Mouse (Mus musculus) heart, adult 18-20 months (tissue): ENCODE measurements around the gene Slc44a4. TPM values are rescaled to one million over a fixed set of nuclear protein-coding genes. Genes with fewer than 3 reads are reported as not detected.
A peak's percentile ranks its signal among the peaks of the same experiment; 100 is the strongest.
"Not testable (repeated sequence)": the region's sequence is repeated elsewhere in the genome, so short reads cannot be mapped to it uniquely, and the experiment has no call there.

Source experiments
- DNase-seq, 2 experiments: peaks; one replicate each; pipeline ENCODE4 v3.0.0; 2021 to 2022; ENCODE audit warnings: mixed read lengths in 1 of 2
- total RNA-seq, 2 experiments: library from RNA; stranded (reverse); gene quantifications; 2 replicates each; pipeline ENCODE4 v1.2.3; 2021

Gene Slc44a4
- total RNA-seq, 2 experiments from 2014 or later = 0.62 TPM; not detected in 1

DNA sequence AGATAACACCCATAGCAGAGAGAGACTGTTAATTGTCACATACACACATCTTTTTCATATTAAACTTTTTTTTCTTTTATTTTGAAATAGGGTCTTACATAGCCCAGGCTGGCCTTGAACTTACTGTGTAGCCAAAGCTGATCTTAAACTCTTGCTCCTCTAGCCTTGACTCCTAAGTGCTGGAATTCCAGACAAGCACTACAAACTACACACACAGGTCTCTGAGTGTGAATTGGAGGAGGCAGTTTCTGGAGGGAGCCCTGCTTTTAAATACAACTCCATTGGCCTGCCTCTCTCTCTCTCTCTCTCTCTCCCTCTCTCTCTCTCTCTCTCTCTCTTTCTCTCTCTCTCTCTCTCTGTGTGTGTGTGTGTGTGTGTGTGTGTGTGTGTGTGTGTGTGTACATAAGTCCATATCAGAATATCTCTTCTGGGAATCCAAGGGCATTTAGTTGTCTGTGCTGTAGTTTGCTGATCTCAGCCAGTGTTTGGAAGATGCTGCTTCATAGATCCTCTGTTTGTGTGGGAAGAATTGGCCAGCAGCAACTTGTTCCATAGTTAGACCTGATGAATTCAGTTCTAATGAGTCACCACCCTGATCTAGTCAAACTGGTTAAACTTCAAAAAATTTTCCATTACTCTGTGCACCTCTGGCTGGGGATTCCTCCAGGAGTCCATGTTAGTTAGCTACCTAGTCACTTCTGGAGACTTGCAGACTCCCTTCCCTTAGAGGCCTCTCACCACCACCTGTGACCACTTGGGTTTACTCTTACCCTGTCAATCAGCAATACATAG lies 46.6 kb downstream of the Slc44a4 start:
- DNase-seq = no peak

DNA sequence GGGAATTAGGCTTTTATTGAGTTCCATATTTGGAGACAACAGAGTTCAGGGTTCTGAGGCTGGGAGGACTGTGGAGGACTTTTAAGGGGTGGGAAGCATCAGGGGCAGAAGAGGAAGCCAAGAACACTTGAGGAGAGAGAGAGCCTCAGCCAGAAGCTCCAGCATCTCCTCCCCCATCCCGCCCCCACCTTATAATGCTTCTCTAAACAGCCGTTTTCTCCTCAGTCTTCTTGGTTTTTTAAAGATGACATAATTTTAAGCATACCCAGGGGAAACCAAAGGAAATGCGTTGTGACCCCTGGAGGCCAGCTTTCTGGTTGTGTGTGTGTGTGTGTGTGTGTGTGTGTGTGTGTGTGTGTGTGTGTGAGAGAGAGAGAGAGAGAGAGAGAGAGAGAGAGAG lies 47.9 kb downstream of the Slc44a4 start:
- DNase-seq = peak; percentile 36 to 41

DNA sequence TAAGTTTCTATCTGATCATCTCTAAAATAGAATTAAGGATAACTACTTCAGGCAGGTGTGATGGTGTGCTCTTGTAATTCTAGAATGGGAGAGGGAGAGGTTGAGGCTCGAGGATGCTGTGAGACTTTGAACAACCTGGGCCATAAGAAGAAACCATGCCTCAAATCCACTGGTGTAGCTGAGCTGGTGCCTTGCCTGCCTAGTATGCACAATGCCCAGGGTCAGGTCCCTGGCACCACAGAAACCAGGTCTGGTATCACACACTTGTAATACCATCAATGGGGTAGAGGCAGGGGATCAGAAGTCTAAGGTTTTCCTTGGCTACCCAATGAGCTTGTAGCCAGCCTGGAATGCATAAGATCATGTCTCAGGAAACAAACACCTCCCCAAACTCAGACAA lies 48.6 kb downstream of the Slc44a4 start:
- DNase-seq = no peak

DNA sequence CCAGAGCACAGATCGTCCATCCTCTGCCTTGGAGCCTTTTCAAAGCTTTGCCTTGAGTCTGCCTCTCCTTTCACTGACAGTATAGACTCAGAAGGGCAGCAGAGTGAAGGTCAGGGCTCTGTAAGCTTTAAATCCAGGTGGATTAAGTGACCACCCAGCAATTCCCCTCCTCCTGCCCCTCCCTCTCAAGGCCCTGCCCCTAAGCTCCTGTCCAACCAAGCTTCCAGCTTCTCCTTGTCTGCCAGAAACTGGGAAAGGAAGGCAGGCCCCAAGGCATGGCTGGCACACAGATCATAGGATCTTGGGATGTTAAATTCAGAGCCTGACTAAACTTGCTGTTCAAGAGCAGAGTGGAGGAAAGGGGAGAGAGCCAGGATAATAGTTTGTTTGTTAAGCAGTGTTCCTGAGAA lies 50.4 kb downstream of the Slc44a4 start:
- no peak for DNase-seq

DNA sequence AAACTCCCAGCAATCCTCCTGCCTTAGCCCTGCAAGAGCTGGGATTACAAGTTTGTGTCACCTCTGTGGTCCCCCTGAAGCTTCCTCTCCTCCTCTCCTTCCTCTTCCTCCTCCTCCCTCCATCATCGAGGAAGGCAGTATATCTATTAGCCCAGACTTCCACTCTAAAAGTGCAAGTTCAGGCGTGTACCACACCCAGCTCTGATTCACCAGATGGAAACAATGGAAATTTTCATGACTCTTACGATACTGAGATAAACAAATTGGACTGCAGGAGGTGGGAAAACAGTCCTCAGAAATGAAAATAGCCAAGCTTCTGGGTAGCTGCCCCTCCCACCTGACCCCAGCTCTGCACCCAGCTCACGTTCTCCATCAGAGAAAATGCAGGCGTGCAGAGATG lies 51.4 kb downstream of the Slc44a4 start:
- DNase-seq = peak in 1 of 2 experiments; percentile 45

DNA sequence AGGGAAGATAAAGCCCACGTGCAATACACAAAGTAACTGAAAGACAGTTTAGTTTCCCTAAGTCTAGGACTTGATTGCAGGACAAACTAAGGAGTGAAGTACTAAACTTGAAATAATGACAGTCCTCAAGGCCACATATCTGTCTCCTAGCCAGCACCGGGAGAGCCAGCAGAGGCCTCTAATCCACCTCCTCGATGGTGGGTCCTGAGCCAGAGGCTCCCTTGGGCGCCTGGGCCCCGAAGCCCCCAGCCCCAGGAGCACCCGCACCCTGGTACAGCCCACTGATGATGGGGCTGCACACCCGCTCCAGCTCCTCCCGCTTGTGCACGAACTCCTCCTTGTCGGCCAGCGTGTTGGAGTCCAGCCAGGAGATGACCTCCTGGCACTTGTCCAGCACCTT lies 55.6 kb downstream of the Slc44a4 start, which contains the start of gene Gm20481:
Gene Gm20481, plus strand, starts transcription at position 91 of the 400 bp plus-strand sequence.
- not testable (repeated sequence) for DNase-seq

DNA sequence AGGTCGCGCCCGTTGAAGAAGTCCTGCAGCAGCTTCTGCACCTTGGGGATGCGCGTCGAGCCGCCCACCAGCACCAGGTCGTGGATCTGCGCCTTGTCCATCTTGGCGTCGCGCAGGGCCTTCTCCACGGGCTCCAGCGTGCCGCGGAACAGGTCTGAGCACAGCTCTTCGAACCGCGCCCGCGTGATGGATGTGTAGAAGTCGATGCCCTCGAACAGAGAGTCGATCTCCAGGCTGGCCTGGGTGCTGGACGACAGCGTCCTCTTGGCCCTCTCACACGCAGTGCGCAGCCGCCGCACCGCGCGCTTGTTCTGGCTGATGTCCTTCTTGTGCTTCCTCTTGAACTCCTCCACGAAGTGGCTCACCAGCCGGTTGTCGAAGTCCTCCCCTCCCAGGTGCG lies 56.6 kb downstream of the Slc44a4 start:
- DNase-seq = not testable (repeated sequence)

DNA sequence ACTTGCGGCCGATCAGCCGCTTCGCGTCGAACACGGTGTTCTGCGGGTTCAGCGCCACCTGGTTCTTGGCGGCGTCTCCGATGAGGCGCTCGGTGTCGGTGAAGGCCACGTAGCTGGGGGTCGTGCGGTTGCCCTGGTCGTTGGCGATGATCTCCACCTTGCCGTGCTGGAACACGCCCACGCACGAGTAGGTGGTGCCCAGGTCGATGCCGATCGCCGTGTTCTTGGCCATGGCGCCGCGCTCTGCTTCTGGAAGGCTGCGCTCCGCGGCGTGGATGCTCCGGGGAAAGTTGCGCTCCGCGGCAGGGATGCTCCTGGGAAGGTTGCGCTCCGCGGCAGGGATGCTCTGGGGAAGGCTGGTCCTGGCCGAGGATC lies 57.4 kb downstream of the Slc44a4 start:
- DNase-seq = not testable (repeated sequence)

DNA sequence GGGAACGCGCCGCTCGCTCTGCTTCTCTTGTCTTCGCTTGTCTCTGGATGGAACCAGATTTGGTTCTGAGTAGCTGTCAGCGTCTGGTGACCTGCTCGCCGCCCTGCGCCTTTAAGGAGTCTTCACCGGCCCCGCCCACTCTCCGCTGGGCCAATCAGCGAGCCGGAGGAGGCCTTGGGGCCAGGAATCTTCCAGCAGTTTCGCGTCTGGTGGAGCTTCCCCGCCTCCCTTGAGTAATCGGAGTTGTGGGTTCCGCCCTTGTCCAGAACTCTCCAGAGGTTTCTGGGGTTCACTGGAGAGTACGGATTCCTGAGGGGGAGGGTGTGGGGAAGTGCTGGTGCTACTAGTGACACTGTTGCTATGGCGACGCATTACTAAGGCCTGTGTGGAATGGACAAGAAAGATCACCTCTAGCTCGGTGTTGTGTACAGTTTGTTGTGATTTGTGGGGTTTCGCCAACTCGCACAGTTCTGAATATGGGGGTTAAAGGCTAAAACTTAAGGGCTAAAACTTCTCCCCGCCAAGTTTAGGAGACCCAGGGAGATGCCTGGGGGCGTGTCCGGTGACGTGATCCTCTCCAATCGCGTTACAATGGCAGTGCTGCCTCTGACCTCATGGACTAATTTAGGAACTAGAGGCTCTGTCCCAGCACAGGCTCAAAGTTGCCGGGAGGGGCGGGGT lies 57.9 kb downstream of the Slc44a4 start, which contains the start of the genes Hspa1a and Hspa1l:
Gene Hspa1a, minus strand, starts transcription at position 88 of the 681 bp plus-strand sequence.
Gene Hspa1l, plus strand, starts transcription at position 635 of the 681 bp plus-strand sequence.
- DNase-seq = peak; percentile 96 to 97

DNA sequence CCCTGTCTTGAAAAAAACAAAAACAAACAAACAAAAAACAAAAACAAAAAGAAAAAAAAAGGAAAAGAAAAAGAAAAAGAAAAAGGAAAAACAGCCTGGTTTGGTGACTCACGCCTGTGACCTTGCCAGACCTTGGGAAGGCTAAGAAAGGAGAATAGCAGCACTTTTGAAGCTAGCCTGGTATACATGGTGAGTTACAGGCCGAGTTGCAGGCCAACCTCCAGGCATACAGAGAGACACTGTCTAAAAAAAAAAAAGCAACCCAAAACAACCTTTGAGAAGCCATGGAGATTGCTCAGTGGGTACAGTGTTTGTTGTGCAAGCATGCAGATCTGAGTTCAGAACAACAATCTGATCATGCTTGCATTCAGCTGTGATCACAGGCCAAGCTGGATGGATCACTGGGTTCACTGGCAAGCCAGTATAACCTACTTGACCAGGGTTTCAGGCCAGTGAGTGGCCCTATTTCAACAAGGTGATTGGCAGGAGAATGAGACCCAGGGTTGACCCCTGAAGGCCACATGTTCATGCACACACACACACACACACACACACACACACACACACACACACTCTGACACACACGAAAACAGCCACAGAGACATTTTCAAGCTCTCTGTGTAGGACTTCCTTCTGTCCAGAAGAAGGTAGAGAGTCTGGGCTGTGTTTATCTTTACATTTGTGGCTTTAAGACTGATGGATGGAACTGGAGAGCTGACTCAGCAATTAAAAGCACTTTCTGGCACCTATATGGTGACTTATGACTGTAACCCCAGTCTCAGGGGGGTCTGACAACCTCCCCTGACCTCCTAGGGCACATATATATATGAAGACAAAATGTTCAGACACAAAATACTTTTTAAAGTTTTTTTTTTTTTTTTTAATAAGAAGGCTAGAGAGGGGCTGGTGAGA lies 61.6 kb downstream of the Slc44a4 start:
- no peak for DNase-seq

DNA sequence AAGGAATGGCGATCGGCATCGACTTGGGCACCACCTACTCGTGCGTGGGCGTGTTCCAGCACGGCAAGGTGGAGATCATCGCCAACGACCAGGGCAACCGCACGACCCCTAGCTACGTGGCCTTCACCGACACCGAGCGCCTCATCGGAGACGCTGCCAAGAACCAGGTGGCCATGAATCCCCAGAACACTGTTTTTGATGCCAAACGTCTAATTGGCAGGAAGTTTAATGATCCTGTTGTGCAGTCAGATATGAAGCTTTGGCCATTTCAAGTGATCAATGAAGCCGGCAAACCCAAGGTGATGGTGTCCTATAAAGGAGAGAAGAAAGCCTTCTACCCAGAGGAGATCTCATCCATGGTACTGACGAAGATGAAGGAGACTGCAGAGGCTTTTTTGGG lies 62.7 kb downstream of the Slc44a4 start:
- no peak for DNase-seq

DNA sequence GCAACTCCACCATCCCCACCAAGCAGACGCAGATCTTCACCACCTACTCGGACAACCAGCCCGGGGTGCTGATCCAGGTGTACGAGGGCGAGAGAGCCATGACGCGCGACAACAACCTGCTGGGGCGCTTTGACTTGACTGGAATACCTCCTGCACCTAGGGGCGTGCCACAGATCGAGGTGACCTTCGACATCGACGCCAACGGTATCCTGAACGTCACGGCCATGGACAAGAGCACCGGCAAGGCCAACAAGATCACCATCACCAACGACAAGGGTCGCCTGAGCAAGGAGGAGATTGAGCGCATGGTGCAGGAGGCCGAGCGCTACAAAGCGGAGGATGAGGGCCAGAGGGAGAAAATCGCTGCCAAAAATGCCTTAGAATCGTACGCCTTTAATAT lies 64.0 kb downstream of the Slc44a4 start:
- DNase-seq = no peak

DNA sequence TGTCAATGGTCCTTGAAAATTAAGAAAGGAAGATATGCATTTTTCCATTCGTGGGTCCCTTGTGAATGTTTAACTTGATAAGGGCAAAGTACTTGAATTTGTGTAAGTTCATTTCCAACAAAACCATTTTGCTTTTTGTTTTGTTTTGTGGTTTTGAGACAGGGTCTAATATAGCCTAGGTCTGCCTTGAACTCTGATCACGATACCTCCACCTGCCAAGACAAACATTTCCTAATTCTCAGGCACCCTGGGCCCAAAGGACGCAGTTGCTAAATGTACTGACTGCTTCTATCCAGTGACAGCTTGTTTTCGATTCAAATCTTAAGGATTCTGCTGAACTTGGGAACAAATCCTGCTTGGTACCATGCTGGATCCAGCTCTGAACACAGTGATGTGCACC lies 65.4 kb downstream of the Slc44a4 start:
- DNase-seq = no peak

Other genes with a start within 250 kb of the Slc44a4 start
- 10 to 100 TPM; 22.9 to 26.5 TPM for gene Tnxb, start 243.9 kb upstream of the Slc44a4 start, total RNA-seq
- 10 to 100 TPM; 14.4 to 25.5 TPM for gene C4b, start 170.6 kb upstream of the Slc44a4 start, total RNA-seq
- not detected for gene Cyp21a1, start 109.9 kb upstream of the Slc44a4 start, total RNA-seq
- 1 to 10 TPM; 8.5 to 9.5 TPM for gene Stk19, start 77.5 kb upstream of the Slc44a4 start, total RNA-seq
- gene Dxo, start 77.4 kb upstream of the Slc44a4 start, total RNA-seq = 10 to 100 TPM in 1 of 2 experiments, 1 to 10 TPM in 1; 9.8 to 13.3 TPM
- gene Skiv2l, start 64.3 kb upstream of the Slc44a4 start, total RNA-seq = 10 to 100 TPM; 20.5 to 21.0 TPM
- gene Nelfe, start 64.1 kb upstream of the Slc44a4 start, total RNA-seq = 10 to 100 TPM; 14.4 to 15.2 TPM
- 10 to 100 TPM in 1 of 2 experiments, 1 to 10 TPM in 1; 3.3 to 13.7 TPM for gene Cfb, start 51.9 kb upstream of the Slc44a4 start, total RNA-seq
- 1 to 10 TPM; 7.4 to 7.7 TPM for gene Zbtb12, start 35.0 kb upstream of the Slc44a4 start, total RNA-seq
- not detected for gene Gm20547, start 32.4 kb upstream of the Slc44a4 start, total RNA-seq
- 1 to 10 TPM; 2.8 to 4.1 TPM for gene C2, start 16.2 kb upstream of the Slc44a4 start, total RNA-seq
- gene Ehmt2, start 16.0 kb upstream of the Slc44a4 start, total RNA-seq = 10 to 100 TPM; 38.1 to 42.7 TPM
- 10 to 100 TPM; 14.6 to 15.9 TPM for gene Neu1, start 16.8 kb downstream of the Slc44a4 start, total RNA-seq
- 10 to 100 TPM; 15.5 to 68.2 TPM for gene Hspa1b, start 44.8 kb downstream of the Slc44a4 start, total RNA-seq
- gene Gm20481, start 55.4 kb downstream of the Slc44a4 start, total RNA-seq = not detected
- 10 to 100 TPM; 17.5 to 41.5 TPM for gene Hspa1a, start 57.7 kb downstream of the Slc44a4 start, total RNA-seq
- gene Hspa1l, start 58.2 kb downstream of the Slc44a4 start, total RNA-seq = 10 to 100 TPM in 1 of 2 experiments, 1 to 10 TPM in 1; 9.8 to 10.8 TPM
- 10 to 100 TPM; 16.3 to 18.0 TPM for gene Lsm2, start 67.4 kb downstream of the Slc44a4 start, total RNA-seq
- gene Vars, start 86.5 kb downstream of the Slc44a4 start, total RNA-seq = 10 to 100 TPM; 32.4 to 35.1 TPM
- gene Vwa7, start 102.1 kb downstream of the Slc44a4 start, total RNA-seq = 10 to 100 TPM; 13.1 to 14.1 TPM
- gene Sapcd1, start 113.5 kb downstream of the Slc44a4 start, total RNA-seq = not detected
- not detected for gene Msh5, start 132.3 kb downstream of the Slc44a4 start, total RNA-seq
- gene Clic1, start 135.5 kb downstream of the Slc44a4 start, total RNA-seq = 10 to 100 TPM; 30.4 to 32.4 TPM
- gene Ddah2, start 144.6 kb downstream of the Slc44a4 start, total RNA-seq = 10 to 100 TPM; 14.0 to 19.8 TPM
- gene Ly6g6c, start 150.9 kb downstream of the Slc44a4 start, total RNA-seq = not detected
- gene Mpig6b, start 151.7 kb downstream of the Slc44a4 start, total RNA-seq = under 1 TPM; 0.31 to 0.87 TPM
- gene Ly6g6e, start 162.4 kb downstream of the Slc44a4 start, total RNA-seq = not detected
- under 1 TPM in 1 of 2 experiments, not detected in 1; 0.57 TPM for gene Ly6g6d, start 163.6 kb downstream of the Slc44a4 start, total RNA-seq
- not detected for gene Ly6g6f, start 171.1 kb downstream of the Slc44a4 start, total RNA-seq
- 10 to 100 TPM; 55.1 to 59.5 TPM for gene Abhd16a, start 174.8 kb downstream of the Slc44a4 start, total RNA-seq
- gene Ly6g5c, start 193.8 kb downstream of the Slc44a4 start, total RNA-seq = not detected
- gene Ly6g5b, start 201.0 kb downstream of the Slc44a4 start, total RNA-seq = not detected
- 10 to 100 TPM in 1 of 2 experiments, 1 to 10 TPM in 1; 7.3 to 10.5 TPM for gene Gpank1, start 207.0 kb downstream of the Slc44a4 start, total RNA-seq
- 100 to 1,000 TPM; 149 to 150 TPM for gene Csnk2b, start 207.6 kb downstream of the Slc44a4 start, total RNA-seq
- 10 to 100 TPM; 25.3 to 28.5 TPM for gene D17H6S53E, start 211.9 kb downstream of the Slc44a4 start, total RNA-seq
- not detected for gene Apom, start 217.6 kb downstream of the Slc44a4 start, total RNA-seq
- gene Bag6, start 220.7 kb downstream of the Slc44a4 start, total RNA-seq = 100 to 1,000 TPM; 242 to 244 TPM